Mouse (Mus musculus) ES-E14 (cell line): Measurements from ENCODE around the gene Minpp1.

Source experiments
- CHD2 ChIP-seq: IDR thresholded peaks from 2 replicates; pipeline ENCODE4 v1.6.1; 2014; ENCODE audit warnings: mild to moderate bottlenecking, low read depth, low read length, inconsistent platforms
- HCFC1 ChIP-seq: IDR thresholded peaks from 2 replicates; pipeline ENCODE4 v1.6.1; 2012; ENCODE audit warnings: low read length, inconsistent platforms, borderline replicate concordance; ENCODE audit not compliant: insufficient read depth
- ZC3H11A ChIP-seq: IDR thresholded peaks from 2 replicates; pipeline ENCODE4 v1.6.1; 2012; ENCODE audit warnings: low read depth, mild to moderate bottlenecking, inconsistent platforms, low read length, borderline replicate concordance
- ZNF384 ChIP-seq: IDR thresholded peaks from 2 replicates; pipeline ENCODE4 v1.6.1; 2012; ENCODE audit warnings: low read depth, low read length, inconsistent platforms

DNA sequence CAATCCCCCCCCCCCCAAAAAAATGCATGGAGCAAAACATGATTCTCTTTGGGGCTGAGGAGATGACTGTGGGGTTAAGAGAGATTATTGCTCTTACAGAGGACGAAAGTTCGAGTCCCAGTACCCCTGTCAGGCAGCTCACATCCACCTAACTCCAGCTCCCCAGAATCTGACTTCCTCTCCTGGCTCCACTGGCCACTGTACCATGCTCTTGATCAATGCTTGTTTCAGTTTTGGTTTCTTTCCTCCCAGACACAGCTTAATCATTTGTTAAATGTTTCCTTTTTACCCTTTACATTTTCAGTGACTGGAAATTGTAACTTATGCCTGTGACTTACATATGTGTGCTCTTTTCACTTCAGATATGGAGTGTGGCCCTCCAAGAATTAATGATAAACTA, 5.4 kb downstream of the Minpp1 start:
- TF ChIP-seq ZNF384 (no peak), HCFC1 (no peak), ZC3H11A (no peak), CHD2 (no peak)
